Mouse (Mus musculus) thymus, adult 2 months (tissue): ENCODE results near the gene Park7. TPM values are rescaled to one million over a fixed set of nuclear protein-coding genes. Genes with fewer than 3 reads are reported as not detected.

Experiments used
- DNase-seq: peaks from one replicate; pipeline ENCODE4 v3.0.0; 2021
- H3K27ac ChIP-seq: fragments of 200-500 bp; 2 replicates; pipeline ENCODE4 v1.5.1; 2012; ENCODE audit warnings: low read length, control low read depth; ENCODE audit not compliant: control insufficient read depth, insufficient read depth
- H3K27me3 ChIP-seq: fragments of 200-500 bp; 2 replicates; pipeline ENCODE4 v1.6.1; 2012; ENCODE audit warnings: mild to moderate bottlenecking, low read length, moderate library complexity, mixed read lengths; ENCODE audit not compliant: control insufficient read depth, insufficient read depth
- H3K36me3 ChIP-seq: fragments of 200-500 bp; 2 replicates; pipeline ENCODE4 v1.6.1; 2012; ENCODE audit warnings: mild to moderate bottlenecking, low read length, moderate library complexity; ENCODE audit not compliant: control insufficient read depth, insufficient read depth
- H3K4me1 ChIP-seq: fragments of 200-500 bp; replicated peaks from 2 replicates; pipeline ENCODE4 v1.6.1; 2012; ENCODE audit warnings: low read length; ENCODE audit not compliant: control insufficient read depth, insufficient read depth
- H3K4me3 ChIP-seq: fragments of 200-500 bp; 2 replicates; pipeline ENCODE4 v1.5.1; 2012; ENCODE audit warnings: mild to moderate bottlenecking, low read length, control low read depth, moderate library complexity; ENCODE audit not compliant: control insufficient read depth, insufficient read depth
- CTCF ChIP-seq: fragments of 200-500 bp; IDR thresholded peaks from 2 replicates; pipeline ENCODE4 v1.5.1; 2012; ENCODE audit warnings: mild to moderate bottlenecking, control low read depth, low read length, moderate library complexity, borderline replicate concordance; ENCODE audit not compliant: control insufficient read depth, poor library complexity, insufficient read depth; ENCODE audit errors: extremely low read depth
- POLR2A ChIP-seq: fragments of 200-500 bp; IDR thresholded peaks from 2 replicates; pipeline ENCODE4 v1.6.1; 2012; ENCODE audit warnings: mild to moderate bottlenecking, low read length, control low read depth, moderate library complexity; ENCODE audit not compliant: control insufficient read depth, poor library complexity, insufficient read depth; ENCODE audit errors: extremely low read depth
- WGBS: fragments of 180-500 bp; shearing (Covaris S2); methylation state at CpG from one replicate; pipeline ENCODE4 v1.1.7; 2018; 5-methylcytosine and 5-hydroxymethylcytosine counted together
- polyA plus RNA-seq: library from polyadenylated mRNA; depleted of rRNA; stranded (reverse); fragments of >200 nt; gene quantifications from 2 replicates; pipeline ENCODE4 v1.2.3, GENCODE M21; 2012

Gene Park7
- polyA plus RNA-seq, 1 experiment = 138 TPM

- H3K27ac ChIP-seq = no peak overlapping the region
- H3K27me3 ChIP-seq = no peaks in the 10 kb centered on the region
- TF ChIP-seq POLR2A (no peak), CTCF (no peak)
- peaks cover 16% of the 10 kb centered on the region for H3K4me1 ChIP-seq
- peaks cover 8% of the 10 kb centered on the region; the same call in 1 of the 2 replicates for H3K36me3 ChIP-seq
- 90% methylated on average over 8 of the region's 8 CpGs for WGBS
- no peak for DNase-seq
- no peak overlapping the region for H3K4me3 ChIP-seq
Observed at GRCm38 (mm10) chr4:150907099-150907498, 7.1 kb downstream of the Park7 start.

GRCm38 (mm10) chr4:150903091-150903742, 11.0 kb downstream of the Park7 start:
- no peak for DNase-seq
- H3K4me3 ChIP-seq = no peak overlapping the region

GRCm38 (mm10) chr4:150902062-150902461, 12.2 kb downstream of the Park7 start:
- Histone ChIP-seq H3K27me3 (no peaks in the 10 kb centered on the region), H3K36me3 (peaks cover 8% of the 10 kb centered on the region; the same call in 1 of the 2 replicates), H3K27ac (no peak overlapping the region), H3K4me1 (peaks cover 26% of the 10 kb centered on the region), H3K4me3 (no peak overlapping the region)
- no peak for DNase-seq
- WGBS = 93% methylated on average over 12 of the region's 12 CpGs
- TF ChIP-seq POLR2A (no peak), CTCF (no peak)

More at GRCm38 (mm10) chr4:150903091-150903742, 11.0 kb downstream of the Park7 start:
- Histone ChIP-seq H3K36me3 (peaks cover 8% of the 10 kb centered on the region; the same call in 1 of the 2 replicates), H3K4me1 (peaks cover 14% of the 10 kb centered on the region), H3K27me3 (no peaks in the 10 kb centered on the region), H3K27ac (peak overlapping the region; percentile 36; the same call in 1 of the 2 replicates)
- 90% methylated on average over 14 of the region's 14 CpGs for WGBS
- TF ChIP-seq POLR2A = no peak
- TF ChIP-seq CTCF = no peak

GRCm38 (mm10) chr4:150901651-150902050, 12.6 kb downstream of the Park7 start:
- DNase-seq = peak; percentile 79
- Histone ChIP-seq H3K4me1 (peaks cover 28% of the 10 kb centered on the region), H3K36me3 (peaks cover 8% of the 10 kb centered on the region; the same call in 1 of the 2 replicates)

GRCm38 (mm10) chr4:150900486-150900885, 13.8 kb downstream of the Park7 start:
- H3K27me3 ChIP-seq = no peaks in the 10 kb centered on the region
- TF ChIP-seq CTCF (no peak), POLR2A (no peak)
- H3K36me3 ChIP-seq = peaks cover 8% of the 10 kb centered on the region; the same call in 1 of the 2 replicates
- H3K27ac ChIP-seq = no peak overlapping the region
- 97% methylated on average over 13 of the region's 13 CpGs for WGBS
- H3K4me1 ChIP-seq = peaks cover 40% of the 10 kb centered on the region
- H3K4me3 ChIP-seq = no peak overlapping the region
- DNase-seq = no peak

More at GRCm38 (mm10) chr4:150901651-150902050, 12.6 kb downstream of the Park7 start:
- Histone ChIP-seq H3K27ac (no peak overlapping the region), H3K4me3 (no peak overlapping the region), H3K27me3 (no peaks in the 10 kb centered on the region)
- WGBS = 65% methylated on average over 9 of the region's 9 CpGs
- TF ChIP-seq CTCF (peak; percentile 84), POLR2A (no peak)

- peak; percentile 88 for DNase-seq
- TF ChIP-seq POLR2A (no peak), CTCF (peak; percentile 86; the same call in 1 of the 2 replicates)
- Histone ChIP-seq H3K4me3 (no peak overlapping the region), H3K27me3 (no peaks in the 10 kb centered on the region), H3K36me3 (peaks cover 3% of the 10 kb centered on the region; the same call in 1 of the 2 replicates), H3K4me1 (peaks cover 51% of the 10 kb centered on the region), H3K27ac (no peak overlapping the region)
- 60% methylated on average over 13 of the region's 13 CpGs for WGBS
Observed at GRCm38 (mm10) chr4:150898716-150899365, 15.4 kb downstream of the Park7 start.
